Mouse (Mus musculus) brain, embryonic 14.5 days (tissue): Measurements from ENCODE around the gene Wls. TPM values are rescaled to one million over a fixed set of nuclear protein-coding genes. Genes with fewer than 3 reads are reported as not detected.

ENCODE experiments used
- DNase-seq: peaks from one replicate; pipeline ENCODE4 v3.0.0-alpha.2; 2011; ENCODE audit warnings: low read depth
- CTCF ChIP-seq: fragments of 200-500 bp; IDR thresholded peaks from 2 replicates; pipeline ENCODE4 v1.5.1; 2012; ENCODE audit warnings: inconsistent platforms, mild to moderate bottlenecking, moderate library complexity, borderline replicate concordance; ENCODE audit not compliant: insufficient read depth, insufficient read length; ENCODE audit errors: extremely low read depth
- POLR2A ChIP-seq: fragments of 200-500 bp; IDR thresholded peaks from 2 replicates; pipeline ENCODE4 v1.6.1; 2012; ENCODE audit warnings: mild to moderate bottlenecking, inconsistent platforms, borderline replicate concordance; ENCODE audit not compliant: poor library complexity, insufficient read depth, insufficient read length, severe bottlenecking; ENCODE audit errors: extremely low read depth
- polyA plus RNA-seq: library from polyadenylated mRNA; depleted of rRNA; stranded (reverse); fragments of >200 nt; gene quantifications from 2 replicates; pipeline ENCODE4 v1.2.3, GENCODE M21; 2012; rRNA removed

The Wls gene
- 37.4 and 56.1 TPM in 2 replicates for polyA plus RNA-seq

DNA sequence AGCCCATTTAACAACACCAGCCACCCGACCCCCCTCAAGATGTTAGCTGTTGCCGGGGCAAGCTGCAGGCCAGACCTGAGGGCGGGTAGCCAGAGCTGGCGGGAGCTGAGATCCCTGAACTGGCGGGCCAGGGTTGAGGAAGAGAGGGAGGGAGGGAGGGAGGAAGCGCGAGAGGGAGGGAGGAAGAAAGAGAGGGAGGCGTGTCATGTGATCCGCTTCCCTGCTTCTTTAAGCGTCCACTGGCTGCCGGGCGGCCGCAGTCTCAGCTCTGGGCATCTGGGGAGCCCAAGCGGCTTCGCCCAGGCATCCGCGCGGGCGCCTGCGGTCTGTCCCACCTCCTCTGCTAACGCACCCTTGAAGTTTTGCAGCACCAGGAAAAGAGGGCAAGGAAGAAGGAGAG is at the start of gene Wls:
Gene Wls (plus strand): TSS at position 192 of the 400 bp plus-strand sequence.
- peak; percentile 88 for DNase-seq
- 0 out of 2 replicates have a peak, but pooled peaks have one; percentile 25 for TF ChIP-seq POLR2A
- no peak for TF ChIP-seq CTCF

- TF ChIP-seq POLR2A (no peak), CTCF (no peak)
- no peak for DNase-seq
Observed at GRCm38 (mm10) chr3:159789781-159790180, 49.7 kb upstream of the Wls start.

GRCm38 (mm10) chr3:159831535-159831934 is 7.9 kb upstream of the Wls start:
- DNase-seq: no peak
- TF ChIP-seq CTCF (no peak), POLR2A (no peak)

GRCm38 (mm10) chr3:159840002-159840816 is 737 bp downstream of the Wls start:
- peak; percentile 87 for DNase-seq
- TF ChIP-seq POLR2A: no peak
- TF ChIP-seq CTCF: no peak

GRCm38 (mm10) chr3:159840817-159841390 is 1.4 kb downstream of the Wls start:
- peak; percentile 55 for DNase-seq
- TF ChIP-seq POLR2A (no peak), CTCF (no peak)

- TF ChIP-seq CTCF (no peak), POLR2A (no peak)
- DNase-seq: no peak
Observed at GRCm38 (mm10) chr3:159841458-159841857, 2.0 kb downstream of the Wls start.

- no peak for DNase-seq
- TF ChIP-seq CTCF (no peak), POLR2A (no peak)
Observed at GRCm38 (mm10) chr3:159843135-159843534, 3.7 kb downstream of the Wls start.

GRCm38 (mm10) chr3:159847410-159848016 is 8.0 kb downstream of the Wls start:
- DNase-seq: peak; percentile 7

GRCm38 (mm10) chr3:159848156-159848555 is 8.7 kb downstream of the Wls start:
- DNase-seq: no peak
- TF ChIP-seq CTCF: no peak
- no peak for TF ChIP-seq POLR2A

More at GRCm38 (mm10) chr3:159847410-159848016, 8.0 kb downstream of the Wls start:
- TF ChIP-seq POLR2A: no peak
- no peak for TF ChIP-seq CTCF

DNA sequence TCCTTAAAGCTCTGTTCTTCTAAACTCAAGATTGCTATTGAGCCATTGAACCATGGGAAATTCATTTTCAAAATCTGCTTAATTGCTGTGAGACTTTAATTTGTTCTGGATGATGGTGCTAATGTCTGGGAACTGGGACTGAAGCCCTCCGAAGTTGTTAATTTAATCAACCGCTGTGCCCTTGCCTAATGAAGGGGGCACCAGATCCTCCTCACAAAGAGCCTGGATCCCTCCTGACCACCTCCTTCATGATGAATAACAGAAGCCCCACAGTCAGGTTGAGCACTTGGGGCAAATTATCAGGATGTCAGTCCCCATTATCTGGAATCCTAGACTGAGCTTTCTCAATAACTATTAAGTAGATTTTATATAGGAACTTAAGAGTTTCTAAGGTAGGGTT is 12.0 kb downstream of the Wls start:
- no peak for TF ChIP-seq POLR2A
- no peak for TF ChIP-seq CTCF
- peak; percentile 89 for DNase-seq

- peak; percentile 93 for DNase-seq
- TF ChIP-seq POLR2A: no peak
Observed at GRCm38 (mm10) chr3:159851980-159852379, 12.5 kb downstream of the Wls start.

- no peak for DNase-seq
- TF ChIP-seq CTCF (no peak), POLR2A (no peak)
Observed at GRCm38 (mm10) chr3:159857112-159857511, 17.6 kb downstream of the Wls start.

- no peak for TF ChIP-seq POLR2A
- no peak for TF ChIP-seq CTCF
- no peak for DNase-seq
Observed at GRCm38 (mm10) chr3:159865691-159866090, 26.2 kb downstream of the Wls start.
